Mouse (Mus musculus) intestine, embryonic 14.5 days (tissue): ENCODE data around the gene Wnk1. TPM values are rescaled to one million over a fixed set of nuclear protein-coding genes. Genes with fewer than 3 reads are reported as not detected.
A peak's percentile ranks its signal among the peaks of the same experiment; 100 is the strongest.
"Not testable (repeated sequence)": the region's sequence is repeated elsewhere in the genome, so short reads cannot be mapped to it uniquely, and the experiment has no call there.

Source experiments
- ATAC-seq: fragments of 200-750 bp; cut with Nextera tagmentation; replicated peaks from 2 replicates; pipeline ENCODE4 v1.8.0; 2017; ENCODE audit warnings: low read depth, moderate number of reproducible peaks, moderate TSS enrichment, moderate library complexity; ENCODE audit not compliant: low FRiP score, low TSS enrichment
- DNase-seq: peaks from one replicate; pipeline ENCODE4 v3.0.0-alpha.2; 2018; ENCODE audit warnings: low spot score
- H3K27ac ChIP-seq: fragments of 300-500 bp; sonication (generic); 2 replicates; pipeline ENCODE4 v1.5.1; 2014; ENCODE audit warnings: low read depth, mild to moderate bottlenecking, control low read depth
- H3K27me3 ChIP-seq: fragments of 300-500 bp; sonication (generic); replicated peaks from 2 replicates; pipeline ENCODE4 v1.6.1; 2014; ENCODE audit warnings: low read length, control low read depth; ENCODE audit not compliant: control insufficient read depth, insufficient read depth
- H3K36me3 ChIP-seq: fragments of 300-500 bp; sonication (generic); 2 replicates; pipeline ENCODE4 v1.6.1; 2014; ENCODE audit warnings: low read length, control low read depth; ENCODE audit not compliant: control insufficient read depth, insufficient read depth
- H3K4me1 ChIP-seq: fragments of 300-500 bp; sonication (generic); replicated peaks from 2 replicates; pipeline ENCODE4 v1.6.1; 2014; ENCODE audit warnings: low read length, control low read depth, mixed read lengths; ENCODE audit not compliant: control insufficient read depth, insufficient read depth
- H3K4me2 ChIP-seq: fragments of 300-500 bp; sonication (generic); 2 replicates; pipeline ENCODE4 v1.6.1; 2014; ENCODE audit warnings: low read length
- H3K4me3 ChIP-seq: fragments of 300-500 bp; sonication (generic); 2 replicates; pipeline ENCODE4 v1.5.1; 2014; ENCODE audit warnings: low read depth, low read length, control low read depth, mixed read lengths
- H3K9ac ChIP-seq: fragments of 300-500 bp; sonication (generic); 2 replicates; pipeline ENCODE4 v1.6.1; 2014; ENCODE audit warnings: mild to moderate bottlenecking, low read length
- H3K9me3 ChIP-seq: fragments of 300-500 bp; sonication (generic); 2 replicates; pipeline ENCODE4 v1.6.1; 2016; ENCODE audit warnings: low read length, control low read depth; ENCODE audit not compliant: control insufficient read depth
- WGBS: fragments of 180-500 bp; shearing (Covaris S2); extraction: QIAGEN DNeasy Blood & Tissue Kit; methylation state at CpG from one replicate; pipeline ENCODE4 v1.1.7; 2014; 5-methylcytosine and 5-hydroxymethylcytosine counted together
- polyA plus RNA-seq: library from polyadenylated mRNA; unstranded; fragments of >200 nt; fragmentation: Nextera tagmentation; extraction: Ambion mirVana; gene quantifications from 2 replicates; pipeline ENCODE4 v1.2.1, GENCODE M21; 2014

The Wnk1 gene
- polyA plus RNA-seq, result 59.9 and 66.3 TPM in 2 replicates

- DNase-seq (peak; percentile 97), ATAC-seq (peak; percentile 92)
- peak within 1 kb of the TSS; percentile 87 for H3K4me3 ChIP-seq
- under 1% methylated on average over 56 of the region's 59 CpGs for WGBS
- no peaks in the 10 kb centered on the region for H3K27me3 ChIP-seq
- H3K9me3 ChIP-seq, result no peaks in the 10 kb centered on the region
- peak within 1 kb of the TSS; percentile 94 for H3K4me2 ChIP-seq
- H3K9ac ChIP-seq, result peak within 1 kb of the TSS; percentile 80
- H3K4me1 ChIP-seq, result peaks cover 4% of the 10 kb centered on the region; the same call in 1 of the 2 replicates
- H3K36me3 ChIP-seq, result peaks cover 5% of the 10 kb centered on the region
- peak within 1 kb of the TSS; percentile 96 for H3K27ac ChIP-seq
Observed at GRCm38 (mm10) chr6:120038366-120039255, at the start of gene Wnk1. Wnk1 (minus strand) TSS chr6:120038672.

GRCm38 (mm10) chr6:120087041-120087440, 48.6 kb upstream of the Wnk1 start:
- H3K9ac ChIP-seq, H3K27me3 ChIP-seq, ATAC-seq, H3K4me3 ChIP-seq, H3K4me2 ChIP-seq, DNase-seq, H3K27ac ChIP-seq, H3K4me1 ChIP-seq, H3K36me3 ChIP-seq, H3K9me3 ChIP-seq: not testable (repeated sequence)
- 88% methylated on average over 6 of the region's 8 CpGs for WGBS

GRCm38 (mm10) chr6:120085832-120086231, 47.4 kb upstream of the Wnk1 start:
- H3K36me3 ChIP-seq, result no peaks in the 10 kb centered on the region
- no peaks in the 10 kb centered on the region for H3K4me1 ChIP-seq
- 81% methylated on average over 3 of the region's 3 CpGs for WGBS
- DNase-seq (no peak), ATAC-seq (no peak)
- H3K4me3 ChIP-seq, result no peak overlapping the region
- no peak overlapping the region for H3K9ac ChIP-seq
- H3K27ac ChIP-seq, result no peak overlapping the region
- H3K9me3 ChIP-seq, result no peaks in the 10 kb centered on the region
- no peak overlapping the region for H3K4me2 ChIP-seq
- no peaks in the 10 kb centered on the region for H3K27me3 ChIP-seq

- no peak for ATAC-seq
- 92% methylated on average over 2 of the region's 2 CpGs for whole genome bisulfite sequencing
Observed at GRCm38 (mm10) chr6:120084983-120085382, 46.5 kb upstream of the Wnk1 start.

GRCm38 (mm10) chr6:120083442-120083841, 45.0 kb upstream of the Wnk1 start:
- H3K9ac ChIP-seq, result no peak overlapping the region
- no peaks in the 10 kb centered on the region for H3K9me3 ChIP-seq
- H3K4me2 ChIP-seq, result no peak overlapping the region
- DNase-seq, result no peak
- H3K4me1 ChIP-seq, result no peaks in the 10 kb centered on the region
- no peak overlapping the region for H3K4me3 ChIP-seq
- H3K27me3 ChIP-seq, result no peaks in the 10 kb centered on the region
- no peak overlapping the region for H3K27ac ChIP-seq
- no peaks in the 10 kb centered on the region for H3K36me3 ChIP-seq
- WGBS, result 72% methylated on average over 6 of the region's 6 CpGs
- ATAC-seq, result no peak

More at GRCm38 (mm10) chr6:120084983-120085382, 46.5 kb upstream of the Wnk1 start:
- no peaks in the 10 kb centered on the region for H3K27me3 ChIP-seq
- no peak overlapping the region for H3K27ac ChIP-seq
- no peaks in the 10 kb centered on the region for H3K9me3 ChIP-seq
- no peak for DNase-seq
- H3K36me3 ChIP-seq, result no peaks in the 10 kb centered on the region
- H3K4me1 ChIP-seq, result no peaks in the 10 kb centered on the region
- H3K9ac ChIP-seq, result no peak overlapping the region
- H3K4me3 ChIP-seq, result no peak overlapping the region
- no peak overlapping the region for H3K4me2 ChIP-seq

- DNase-seq (no peak), ATAC-seq (no peak)
- 85% methylated on average over 8 of the region's 8 CpGs for WGBS
- no peaks in the 10 kb centered on the region for H3K27me3 ChIP-seq
- no peak overlapping the region for H3K27ac ChIP-seq
- H3K4me3 ChIP-seq, result no peak overlapping the region
- no peaks in the 10 kb centered on the region for H3K9me3 ChIP-seq
- H3K36me3 ChIP-seq, result no peaks in the 10 kb centered on the region
- no peak overlapping the region for H3K9ac ChIP-seq
- no peak overlapping the region for H3K4me2 ChIP-seq
- H3K4me1 ChIP-seq, result no peaks in the 10 kb centered on the region
Observed at GRCm38 (mm10) chr6:120082951-120083411, 44.5 kb upstream of the Wnk1 start.

GRCm38 (mm10) chr6:120082251-120082950, 43.9 kb upstream of the Wnk1 start:
- Histone ChIP-seq H3K4me2 (no peak overlapping the region), H3K4me3 (no peak overlapping the region), H3K9ac (no peak overlapping the region), H3K9me3 (no peaks in the 10 kb centered on the region), H3K36me3 (no peaks in the 10 kb centered on the region), H3K27ac (no peak overlapping the region), H3K4me1 (no peaks in the 10 kb centered on the region), H3K27me3 (no peaks in the 10 kb centered on the region)
- 91% methylated on average over 6 of the region's 6 CpGs for WGBS
- ATAC-seq (no peak), DNase-seq (no peak)

- Histone ChIP-seq H3K27ac (no peak overlapping the region), H3K4me2 (no peak overlapping the region), H3K9me3 (no peaks in the 10 kb centered on the region), H3K4me1 (no peaks in the 10 kb centered on the region), H3K9ac (no peak overlapping the region), H3K27me3 (no peaks in the 10 kb centered on the region), H3K36me3 (no peaks in the 10 kb centered on the region), H3K4me3 (no peak overlapping the region)
- DNase-seq, result no peak
- no peak for ATAC-seq
- WGBS, result 82% methylated on average over 4 of the region's 4 CpGs
Observed at GRCm38 (mm10) chr6:120081516-120081915, 43.0 kb upstream of the Wnk1 start.
